Comparison of ENCODE assay signal across 8 mouse cellular contexts in genomic region chr7:28562371-28562770, GRCm38 (mm10).
"Had no signal": no experiment of that assay in that cellular context is flagged by ENCODE, and none has a peak within 500 bp of the region (broad histone marks: within the 10 kb centered on the region; RNA-seq: fewer than 3 reads in every experiment).

No protein-coding gene starts in this region.

- DNase-seq: kidney, postnatal 36 days; layer of hippocampus, adult 9-11 months; liver; liver, embryonic 13.5 days; liver, postnatal 0 days; lung, postnatal 14 days; right cerebral cortex, postnatal 14 days; thymus, postnatal 4 days had no signal
